Mouse (Mus musculus): ENCODE data around the gene Sipa1l1. TPM values are rescaled to one million over a fixed set of nuclear protein-coding genes. Genes with fewer than 3 reads are reported as not detected.

Sipa1l1 gene
- total and polyA plus RNA-seq, 3 experiments, result 13.6 to 36.7 (median 23.6) TPM

- in situ Hi-C loops (cut with MboI; ENCODE audit: low pct_ligation_motif_present, low pct_unique_long_range_greater_than_20kb, low sequenced_read_pairs), result no loop called here
- no peak for TF ChIP-seq JUND (conservative IDR thresholded peaks at IDR 0.05; ENCODE audit: low read depth, low read length)
- no peak for TF ChIP-seq E2F4 (IDR thresholded peaks at IDR 0.05; ENCODE audit: insufficient replicate concordance, low read depth, low read length)
- no peak for TF ChIP-seq POLR2A (IDR thresholded peaks at IDR 0.05; ENCODE audit: low read depth, low read length)
Observed at GRCm38 (mm10) chr12:82367345-82367744, 198.2 kb downstream of the Sipa1l1 start.

GRCm38 (mm10) chr12:82367986-82368385 is 198.9 kb downstream of the Sipa1l1 start:
- H3K4me3 ChIP-seq (replicated peaks in 1 of 3; ENCODE audit: low read depth in 2 of 3, low read length in 2 of 3, poor library complexity in 1 of 3), result no peak overlapping the region
- no peak overlapping the region for H3K27ac ChIP-seq (ENCODE audit: insufficient read depth, low read depth)
- peaks cover 5 to 23% of the 10 kb centered on the region in 2 experiments for H3K4me1 ChIP-seq (ENCODE audit: control insufficient read depth in 1 of 2, insufficient read depth in 2 of 2)
- H3K9me3 ChIP-seq (replicated peaks; ENCODE audit: low read length), result no peaks in the 10 kb centered on the region
- no peaks in the 10 kb centered on the region for H3K27me3 ChIP-seq (replicated peaks)
- no peaks in the 10 kb centered on the region for H3K79me2 ChIP-seq (replicated peaks; ENCODE audit: control insufficient read depth, extremely low read depth, insufficient read depth, poor library complexity, severe bottlenecking)
- dilution Hi-C loops (cut with MboI; ENCODE audit: extremely low pct_ligation_motif_present, extremely low pct_unique_long_range_greater_than_20kb, low sequenced_read_pairs), result no loop called here
- in situ Hi-C loops (cut with MboI; ENCODE audit: low pct_ligation_motif_present, low pct_unique_long_range_greater_than_20kb, low sequenced_read_pairs), result no loop called here
- peaks cover 5 to 38% of the 10 kb centered on the region in 2 experiments for H3K36me3 ChIP-seq (replicated peaks in 1 of 2; ENCODE audit: control insufficient read depth in 1 of 2, insufficient read depth in 1 of 2, low read length in 1 of 2)
- no peak for DNase-seq (ENCODE audit: extremely low read depth)
- no peak overlapping the region for H3K9ac ChIP-seq (ENCODE audit: insufficient read depth, low read depth)
- TF ChIP-seq CTCF (conservative IDR thresholded peaks at IDR 0.05 in 1 of 2, IDR thresholded peaks at IDR 0.05 in 1 of 2; ENCODE audit: low read depth in 2 of 2, low read length in 2 of 2) (peak in 1 of 2 experiments; percentile 39; a peak in 2 of 4 replicates), TCF12 (IDR thresholded peaks at IDR 0.05; ENCODE audit: low read depth, low read length) (no peak), MEF2A (IDR thresholded peaks at IDR 0.05; ENCODE audit: borderline replicate concordance, low read depth, low read length) (no peak), TBP (conservative IDR thresholded peaks at IDR 0.05; ENCODE audit: low read depth, low read length) (no peak), E2F4 (IDR thresholded peaks at IDR 0.05; ENCODE audit: insufficient replicate concordance, low read depth, low read length) (no peak), RAD21 (IDR thresholded peaks at IDR 0.05; ENCODE audit: low read depth, low read length) (peak; percentile 30), MAX (IDR thresholded peaks at IDR 0.05; ENCODE audit: low read length) (no peak), RCOR1 (conservative IDR thresholded peaks at IDR 0.05; ENCODE audit: low read depth, low read length) (no peak), MAZ (IDR thresholded peaks at IDR 0.05; ENCODE audit: low read depth, low read length) (no peak), SMC3 (IDR thresholded peaks at IDR 0.05; ENCODE audit: low read depth, low read length) (peak; percentile 24; the same call in 1 of the 2 replicates), ZC3H11A (IDR thresholded peaks at IDR 0.05; ENCODE audit: low read depth, low read length) (no peak)
- H3K4me2 ChIP-seq (ENCODE audit: insufficient read depth, low read depth, poor library complexity, severe bottlenecking), result no peak overlapping the region

More at GRCm38 (mm10) chr12:82367345-82367744, 198.2 kb downstream of the Sipa1l1 start:
- Histone ChIP-seq H3K79me2 (replicated peaks; ENCODE audit: control insufficient read depth, extremely low read depth, insufficient read depth, poor library complexity, severe bottlenecking) (no peaks in the 10 kb centered on the region), H3K4me3 (replicated peaks in 1 of 3; ENCODE audit: low read depth in 2 of 3, low read length in 2 of 3, poor library complexity in 1 of 3) (no peak overlapping the region), H3K9me3 (replicated peaks; ENCODE audit: low read length) (no peaks in the 10 kb centered on the region), H3K36me3 (replicated peaks in 1 of 2; ENCODE audit: control insufficient read depth in 1 of 2, insufficient read depth in 1 of 2, low read length in 1 of 2) (peaks cover 6 to 40% of the 10 kb centered on the region in 2 experiments), H3K4me1 (ENCODE audit: control insufficient read depth in 1 of 2, insufficient read depth in 2 of 2) (peaks cover 5 to 23% of the 10 kb centered on the region in 2 experiments), H3K9ac (ENCODE audit: insufficient read depth, low read depth) (no peak overlapping the region), H3K27ac (ENCODE audit: insufficient read depth, low read depth) (no peak overlapping the region), H3K4me2 (ENCODE audit: insufficient read depth, low read depth, poor library complexity, severe bottlenecking) (no peak overlapping the region), H3K27me3 (replicated peaks) (no peaks in the 10 kb centered on the region)
- DNase-seq (ENCODE audit: extremely low read depth), result no peak
- dilution Hi-C loops (cut with MboI; ENCODE audit: extremely low pct_ligation_motif_present, extremely low pct_unique_long_range_greater_than_20kb, low sequenced_read_pairs), result no loop called here
